25 mouse cellular contexts compared by ENCODE assay signal in genomic region chr5:107908514-107909110, GRCm38 (mm10).
"Had no signal": no experiment of that assay in that cellular context is flagged by ENCODE, and none has a peak within 500 bp of the region (broad histone marks: within the 10 kb centered on the region; RNA-seq: fewer than 3 reads in every experiment).

No protein-coding gene starts in this region.

- DNase-seq: gastrocnemius, adult 2 months; gastrocnemius, postnatal 10 days; gastrocnemius, postnatal 25 days; heart, adult 2 months; heart, postnatal 4 days; kidney, adult 11 months; kidney, adult 2 months; kidney, adult 9 months; kidney, postnatal 14 days; kidney, postnatal 36 days; layer of hippocampus, adult 9-11 months; layer of hippocampus, postnatal 36 days; left cerebral cortex, postnatal 4 days had no signal

- H3K9ac ChIP-seq: heart, embryonic 13.5 days; heart, embryonic 15.5 days; hindbrain, embryonic 13.5 days; hindbrain, embryonic 15.5 days; kidney, embryonic 15.5 days; limb, embryonic 13.5 days; limb, embryonic 15.5 days; liver, embryonic 14.5 days had no signal

- H3K4me1 ChIP-seq: heart, embryonic 13.5 days; heart, embryonic 15.5 days; hindbrain, embryonic 10.5 days; hindbrain, embryonic 13.5 days; hindbrain, embryonic 15.5 days; kidney, embryonic 15.5 days; limb, embryonic 13.5 days; limb, embryonic 15.5 days had no signal

- H3K4me2 ChIP-seq: heart, embryonic 11.5 days; heart, embryonic 13.5 days; heart, embryonic 15.5 days; hindbrain, embryonic 13.5 days; hindbrain, embryonic 15.5 days; kidney, embryonic 15.5 days; limb, embryonic 13.5 days; limb, embryonic 15.5 days had no signal

- H3K27ac ChIP-seq: gastrocnemius, adult 2 months; heart, adult 2 months; heart, embryonic 13.5 days; heart, embryonic 15.5 days; hindbrain, embryonic 10.5 days; hindbrain, embryonic 13.5 days; hindbrain, embryonic 15.5 days; hindbrain, postnatal 0 days; kidney, embryonic 15.5 days; kidney, postnatal 0 days; limb, embryonic 13.5 days; limb, embryonic 15.5 days; liver, embryonic 14.5 days had no signal

- H3K9me3 ChIP-seq: heart, embryonic 13.5 days; heart, embryonic 15.5 days; hindbrain, embryonic 10.5 days; hindbrain, embryonic 13.5 days; hindbrain, embryonic 15.5 days; kidney, embryonic 15.5 days; limb, embryonic 13.5 days; limb, embryonic 15.5 days had no signal

- H3K4me3 ChIP-seq: gastrocnemius, adult 2 months; heart, adult 2 months; heart, embryonic 13.5 days; heart, embryonic 15.5 days; hindbrain, embryonic 10.5 days; hindbrain, embryonic 13.5 days; hindbrain, embryonic 15.5 days; kidney, embryonic 15.5 days; limb, embryonic 13.5 days; limb, embryonic 15.5 days had no signal

- H3K27me3 ChIP-seq: heart, embryonic 13.5 days; heart, embryonic 15.5 days; hindbrain, embryonic 13.5 days; hindbrain, embryonic 15.5 days; kidney, embryonic 15.5 days; limb, embryonic 13.5 days; limb, embryonic 15.5 days had no signal
